Mouse (Mus musculus) limb, embryonic 10.5 days (tissue): Measurements from ENCODE around the gene Vsig2. TPM values are rescaled to one million over a fixed set of nuclear protein-coding genes. Genes with fewer than 3 reads are reported as not detected.

Source experiments
- DNase-seq: peaks from one replicate; pipeline ENCODE4 v3.0.0-alpha.2; 2017; ENCODE audit warnings: low spot score
- H3K27ac ChIP-seq: fragments of 300-500 bp; sonication (generic); 2 replicates; pipeline ENCODE4 v1.5.1; 2016; ENCODE audit warnings: mild to moderate bottlenecking
- H3K27me3 ChIP-seq: fragments of 300-500 bp; sonication (generic); 2 replicates; pipeline ENCODE4 v1.6.1; 2016; ENCODE audit warnings: low read depth, mild to moderate bottlenecking; ENCODE audit not compliant: poor library complexity, severe bottlenecking
- H3K36me3 ChIP-seq: fragments of 300-500 bp; sonication (generic); 2 replicates; pipeline ENCODE4 v1.6.1; 2016; ENCODE audit warnings: mild to moderate bottlenecking, moderate library complexity
- H3K4me1 ChIP-seq: fragments of 300-500 bp; sonication (generic); 2 replicates; pipeline ENCODE4 v1.6.1; 2016
- H3K4me3 ChIP-seq: fragments of 300-500 bp; sonication (generic); 2 replicates; pipeline ENCODE4 v1.5.1; 2016; ENCODE audit warnings: mild to moderate bottlenecking, moderate library complexity
- H3K9me3 ChIP-seq: fragments of 300-500 bp; sonication (generic); replicated peaks from 2 replicates; pipeline ENCODE4 v1.6.1; 2016; ENCODE audit warnings: mild to moderate bottlenecking
- WGBS: fragments of 180-500 bp; shearing (Covaris S2); methylation state at CpG from one replicate; pipeline ENCODE4 v1.1.7; 2016; 5-methylcytosine and 5-hydroxymethylcytosine counted together
- polyA plus RNA-seq: library from polyadenylated mRNA; unstranded; fragments of >200 nt; fragmentation: Nextera tagmentation; extraction: Ambion mirVana; gene quantifications from 2 replicates; pipeline ENCODE4 v1.2.1, GENCODE M21; 2016

The Vsig2 gene
- polyA plus RNA-seq, 1 experiment from 2014 or later, result 0.74 TPM

GRCm38 (mm10) chr9:37556366-37556765 lies 17.3 kb downstream of the Vsig2 start:
- no peak for DNase-seq
- peaks cover 26% of the 10 kb centered on the region for H3K4me1 ChIP-seq
- H3K4me3 ChIP-seq, result no peak overlapping the region
- H3K9me3 ChIP-seq, result no peaks in the 10 kb centered on the region
- peaks cover 56% of the 10 kb centered on the region for H3K27me3 ChIP-seq
- 76% methylated on average over 3 of the region's 3 CpGs for WGBS
- H3K36me3 ChIP-seq, result no peaks in the 10 kb centered on the region
- no peak overlapping the region for H3K27ac ChIP-seq

GRCm38 (mm10) chr9:37560617-37561016 lies 21.6 kb downstream of the Vsig2 start:
- Histone ChIP-seq H3K4me1 (peaks cover 1% of the 10 kb centered on the region), H3K36me3 (no peaks in the 10 kb centered on the region), H3K9me3 (no peaks in the 10 kb centered on the region), H3K27ac (no peak overlapping the region), H3K27me3 (peaks cover 14% of the 10 kb centered on the region; the same call in 1 of the 2 replicates), H3K4me3 (no peak overlapping the region)
- WGBS, result 92% methylated on average over 2 of the region's 2 CpGs
- DNase-seq, result no peak

- no peak for DNase-seq
- 67% methylated on average over 1 of the region's 1 CpGs for WGBS
- Histone ChIP-seq H3K27ac (no peak overlapping the region), H3K27me3 (no peaks in the 10 kb centered on the region), H3K4me1 (peaks cover 21% of the 10 kb centered on the region), H3K4me3 (no peak overlapping the region), H3K9me3 (no peaks in the 10 kb centered on the region), H3K36me3 (no peaks in the 10 kb centered on the region)
These were observed 24.8 kb downstream of the Vsig2 start for GRCm38 (mm10) chr9:37563805-37564204.

- H3K27me3 ChIP-seq, result no peaks in the 10 kb centered on the region
- H3K4me1 ChIP-seq, result peaks cover 21% of the 10 kb centered on the region
- no peak overlapping the region for H3K4me3 ChIP-seq
- no peak overlapping the region for H3K27ac ChIP-seq
- H3K9me3 ChIP-seq, result no peaks in the 10 kb centered on the region
- WGBS, result 90% methylated on average over 2 of the region's 2 CpGs
- no peak for DNase-seq
- H3K36me3 ChIP-seq, result no peaks in the 10 kb centered on the region
These were observed 28.0 kb downstream of the Vsig2 start for GRCm38 (mm10) chr9:37567019-37567418.

GRCm38 (mm10) chr9:37567454-37567853 lies 28.4 kb downstream of the Vsig2 start:
- Histone ChIP-seq H3K27ac (0 out of 2 replicates have a peak overlapping the region, but pooled peaks have one; percentile 74), H3K9me3 (no peaks in the 10 kb centered on the region), H3K36me3 (no peaks in the 10 kb centered on the region), H3K27me3 (no peaks in the 10 kb centered on the region), H3K4me3 (peak overlapping the region; percentile 36; the same call in 1 of the 2 replicates), H3K4me1 (peaks cover 21% of the 10 kb centered on the region)
- 26% methylated on average over 5 of the region's 5 CpGs for WGBS
- DNase-seq, result no peak

GRCm38 (mm10) chr9:37567892-37568604 lies 29.0 kb downstream of the Vsig2 start:
- H3K36me3 ChIP-seq, result no peaks in the 10 kb centered on the region

GRCm38 (mm10) chr9:37568605-37569214 lies 29.7 kb downstream of the Vsig2 start:
- no peak for DNase-seq
- WGBS, result 49% methylated on average over 4 of the region's 4 CpGs
- Histone ChIP-seq H3K36me3 (no peaks in the 10 kb centered on the region), H3K27me3 (no peaks in the 10 kb centered on the region), H3K9me3 (no peaks in the 10 kb centered on the region), H3K4me3 (no peak overlapping the region), H3K27ac (peak overlapping the region; percentile 74), H3K4me1 (peaks cover 32% of the 10 kb centered on the region)

More at GRCm38 (mm10) chr9:37567892-37568604, 29.0 kb downstream of the Vsig2 start:
- Histone ChIP-seq H3K27me3 (no peaks in the 10 kb centered on the region), H3K27ac (peak overlapping the region; percentile 74), H3K9me3 (no peaks in the 10 kb centered on the region), H3K4me3 (peak overlapping the region; percentile 36; the same call in 1 of the 2 replicates), H3K4me1 (peaks cover 27% of the 10 kb centered on the region)
- 30% methylated on average over 15 of the region's 15 CpGs for WGBS
- peak; percentile 44 for DNase-seq

- H3K4me1 ChIP-seq, result peaks cover 32% of the 10 kb centered on the region
- no peak for DNase-seq
- no peak overlapping the region for H3K27ac ChIP-seq
- 84% methylated on average over 2 of the region's 2 CpGs for whole genome bisulfite sequencing
- no peak overlapping the region for H3K4me3 ChIP-seq
- H3K27me3 ChIP-seq, result no peaks in the 10 kb centered on the region
- H3K36me3 ChIP-seq, result no peaks in the 10 kb centered on the region
- H3K9me3 ChIP-seq, result no peaks in the 10 kb centered on the region
These were observed 30.3 kb downstream of the Vsig2 start for GRCm38 (mm10) chr9:37569231-37569835.

GRCm38 (mm10) chr9:37572204-37572876 lies 33.3 kb downstream of the Vsig2 start:
- no peak overlapping the region for H3K27ac ChIP-seq
- peaks cover 37% of the 10 kb centered on the region for H3K4me1 ChIP-seq
- no peaks in the 10 kb centered on the region for H3K27me3 ChIP-seq
- no peaks in the 10 kb centered on the region for H3K36me3 ChIP-seq
- H3K9me3 ChIP-seq, result no peaks in the 10 kb centered on the region
- H3K4me3 ChIP-seq, result no peak overlapping the region
- no peak for DNase-seq
- WGBS, result 60% methylated on average over 3 of the region's 3 CpGs

- no peaks in the 10 kb centered on the region for H3K9me3 ChIP-seq
- H3K27me3 ChIP-seq, result no peaks in the 10 kb centered on the region
- peaks cover 22% of the 10 kb centered on the region for H3K4me1 ChIP-seq
- H3K36me3 ChIP-seq, result no peaks in the 10 kb centered on the region
- H3K4me3 ChIP-seq, result peak overlapping the region; percentile 26
- peak; percentile 51 for DNase-seq
- 25% methylated on average over 14 of the region's 14 CpGs for WGBS
- H3K27ac ChIP-seq, result peak overlapping the region; percentile 65
These were observed 37.4 kb downstream of the Vsig2 start for GRCm38 (mm10) chr9:37576436-37576930.

- 84% methylated on average over 5 of the region's 5 CpGs for WGBS
- Histone ChIP-seq H3K4me1 (no peaks in the 10 kb centered on the region), H3K36me3 (no peaks in the 10 kb centered on the region), H3K9me3 (no peaks in the 10 kb centered on the region), H3K4me3 (no peak overlapping the region), H3K27ac (no peak overlapping the region), H3K27me3 (no peaks in the 10 kb centered on the region)
- no peak for DNase-seq
These were observed 44.5 kb downstream of the Vsig2 start for GRCm38 (mm10) chr9:37583594-37583993.

- no peaks in the 10 kb centered on the region for H3K27me3 ChIP-seq
- no peaks in the 10 kb centered on the region for H3K4me1 ChIP-seq
- no peak overlapping the region for H3K4me3 ChIP-seq
- DNase-seq, result no peak
- no peaks in the 10 kb centered on the region for H3K9me3 ChIP-seq
- 86% methylated on average over 4 of the region's 4 CpGs for WGBS
- H3K36me3 ChIP-seq, result no peaks in the 10 kb centered on the region
- no peak overlapping the region for H3K27ac ChIP-seq
These were observed 47.7 kb downstream of the Vsig2 start for GRCm38 (mm10) chr9:37586718-37587117.
